Mouse (Mus musculus) embryonic facial prominence, embryonic 13.5 days (tissue): ENCODE data around the gene Uqcc3. TPM values are rescaled to one million over a fixed set of nuclear protein-coding genes. Genes with fewer than 3 reads are reported as not detected.
"Not testable (repeated sequence)": the region's sequence is repeated elsewhere in the genome, so short reads cannot be mapped to it uniquely, and the experiment has no call there.

Source experiments
- ATAC-seq: fragments of 200-750 bp; cut with Nextera tagmentation; 2 replicates; pipeline ENCODE4 v1.8.0; 2017; ENCODE audit warnings: low read depth; ENCODE audit not compliant: insufficient number of reproducible peaks, insufficient read depth, low FRiP score, low TSS enrichment
- H3K27ac ChIP-seq: fragments of 300-500 bp; sonication (generic); 2 replicates; pipeline ENCODE4 v1.5.1; 2015; ENCODE audit warnings: moderate library complexity, mild to moderate bottlenecking, inconsistent platforms
- H3K27me3 ChIP-seq: fragments of 300-500 bp; sonication (generic); 2 replicates; pipeline ENCODE4 v1.6.1; 2015; ENCODE audit warnings: mild to moderate bottlenecking, inconsistent platforms
- H3K36me3 ChIP-seq: fragments of 300-500 bp; sonication (generic); 2 replicates; pipeline ENCODE4 v1.6.1; 2015; ENCODE audit warnings: mild to moderate bottlenecking, inconsistent platforms
- H3K4me1 ChIP-seq: fragments of 300-500 bp; sonication (generic); 2 replicates; pipeline ENCODE4 v1.6.1; 2015; ENCODE audit warnings: inconsistent platforms
- H3K4me2 ChIP-seq: fragments of 300-500 bp; sonication (generic); 2 replicates; pipeline ENCODE4 v1.6.1; 2015; ENCODE audit warnings: moderate library complexity, mild to moderate bottlenecking, inconsistent platforms
- H3K4me3 ChIP-seq: fragments of 300-500 bp; sonication (generic); 2 replicates; pipeline ENCODE4 v1.5.1; 2015; ENCODE audit warnings: mild to moderate bottlenecking, inconsistent platforms
- H3K9ac ChIP-seq: fragments of 300-500 bp; sonication (generic); 2 replicates; pipeline ENCODE4 v1.6.1; 2015; ENCODE audit warnings: mild to moderate bottlenecking, inconsistent platforms
- H3K9me3 ChIP-seq: fragments of 300-500 bp; sonication (generic); 2 replicates; pipeline ENCODE4 v1.6.1; 2016; ENCODE audit warnings: inconsistent platforms
- WGBS: fragments of 180-500 bp; shearing (Covaris S2); methylation state at CpG from one replicate; pipeline ENCODE4 v1.1.7; 2015; ENCODE audit warnings: mixed read lengths; 5-methylcytosine and 5-hydroxymethylcytosine counted together
- polyA plus RNA-seq: library from polyadenylated mRNA; unstranded; fragments of >200 nt; fragmentation: Nextera tagmentation; extraction: Ambion mirVana; gene quantifications from 2 replicates; pipeline ENCODE4 v1.2.1, GENCODE M21; 2015

Gene Uqcc3
- polyA plus RNA-seq, 1 experiment from 2014 or later = 72.3 TPM

GRCm38 (mm10) chr19:8919000-8919399 is 38.3 kb upstream of the Uqcc3 start:
- Histone ChIP-seq H3K4me2 (no peak overlapping the region), H3K36me3 (peaks cover 36% of the 10 kb centered on the region), H3K9me3 (no peaks in the 10 kb centered on the region), H3K4me1 (peaks cover 17% of the 10 kb centered on the region), H3K27me3 (no peaks in the 10 kb centered on the region), H3K9ac (no peak overlapping the region), H3K4me3 (no peak overlapping the region), H3K27ac (no peak overlapping the region)
- 90% methylated on average over 3 of the region's 3 CpGs for WGBS
- ATAC-seq = no peak

DNA sequence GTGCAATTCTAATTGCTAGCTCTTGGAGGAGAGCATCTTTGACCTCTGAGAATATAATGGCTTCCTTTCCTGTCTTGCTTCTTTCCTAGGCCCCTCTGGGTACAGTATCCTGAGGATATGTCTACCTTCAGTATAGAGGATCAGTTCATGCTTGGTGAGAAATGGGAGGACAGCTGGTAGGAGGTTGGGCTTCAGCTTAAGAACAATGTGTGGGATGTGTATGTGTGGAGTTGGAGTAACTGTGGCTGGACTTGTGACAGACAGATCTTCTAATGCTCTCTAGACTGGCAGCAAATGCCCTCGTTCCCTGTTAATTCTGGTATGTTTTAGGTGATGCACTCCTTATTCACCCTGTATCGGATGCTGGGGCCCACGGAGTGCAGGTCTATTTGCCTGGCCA is 33.5 kb upstream of the Uqcc3 start:
- H3K27me3 ChIP-seq = no peaks in the 10 kb centered on the region
- 96% methylated on average over 3 of the region's 3 CpGs for WGBS
- H3K4me2 ChIP-seq = no peak overlapping the region
- no peak overlapping the region for H3K27ac ChIP-seq
- H3K4me1 ChIP-seq = no peaks in the 10 kb centered on the region
- H3K9ac ChIP-seq = no peak overlapping the region
- no peak overlapping the region for H3K4me3 ChIP-seq
- H3K9me3 ChIP-seq = no peaks in the 10 kb centered on the region
- peaks cover 80% of the 10 kb centered on the region for H3K36me3 ChIP-seq
- ATAC-seq = no peak

DNA sequence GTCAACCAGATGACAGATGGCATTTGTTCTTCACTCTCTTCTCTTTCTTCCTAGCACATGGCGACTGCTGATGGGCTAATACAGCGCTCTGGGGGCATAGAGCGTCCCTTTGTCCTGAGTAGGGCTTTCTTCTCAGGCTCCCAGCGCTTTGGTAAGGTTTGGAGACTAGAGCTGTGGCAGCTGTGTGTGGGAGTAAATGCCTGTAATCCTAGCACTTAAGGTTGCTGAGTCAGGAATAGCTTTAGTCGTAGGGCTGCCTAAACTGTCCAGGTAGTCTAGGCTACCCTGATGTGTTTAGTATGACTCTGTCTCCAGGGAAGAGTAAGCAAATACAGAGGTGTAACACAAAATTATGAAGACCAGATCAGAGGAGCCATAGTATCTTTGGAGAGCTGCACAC is 31.1 kb upstream of the Uqcc3 start:
- Histone ChIP-seq H3K4me3 (no peak overlapping the region), H3K9me3 (no peaks in the 10 kb centered on the region), H3K27ac (no peak overlapping the region), H3K4me2 (no peak overlapping the region), H3K9ac (no peak overlapping the region; the same call in 1 of the 2 replicates), H3K36me3 (peaks cover 100% of the 10 kb centered on the region), H3K27me3 (no peaks in the 10 kb centered on the region), H3K4me1 (no peaks in the 10 kb centered on the region)
- 90% methylated on average over 5 of the region's 5 CpGs for WGBS
- ATAC-seq = no peak

- H3K4me2 ChIP-seq = no peak overlapping the region
- WGBS = 89% methylated on average over 6 of the region's 6 CpGs
- H3K4me3 ChIP-seq = no peak overlapping the region
- no peak overlapping the region for H3K27ac ChIP-seq
- no peaks in the 10 kb centered on the region for H3K27me3 ChIP-seq
- H3K4me1 ChIP-seq = no peaks in the 10 kb centered on the region
- H3K9me3 ChIP-seq = no peaks in the 10 kb centered on the region
- H3K9ac ChIP-seq = 0 out of 2 replicates have a peak overlapping the region, but pooled peaks have one; percentile 32
- no peak for ATAC-seq
- peaks cover 96% of the 10 kb centered on the region for H3K36me3 ChIP-seq
Measured at GRCm38 (mm10) chr19:8908531-8908930, 27.8 kb upstream of the Uqcc3 start.

GRCm38 (mm10) chr19:8903412-8903811 is 22.7 kb upstream of the Uqcc3 start:
- H3K9me3 ChIP-seq = no peaks in the 10 kb centered on the region
- 91% methylated on average over 5 of the region's 5 CpGs for WGBS
- H3K36me3 ChIP-seq = peaks cover 60% of the 10 kb centered on the region

GRCm38 (mm10) chr19:8899079-8899478 is 18.4 kb upstream of the Uqcc3 start:
- H3K9ac ChIP-seq = peak overlapping the region; percentile 96
- H3K36me3 ChIP-seq = peaks cover 47% of the 10 kb centered on the region
- H3K9me3 ChIP-seq = no peaks in the 10 kb centered on the region
- 56% methylated on average over 3 of the region's 3 CpGs for WGBS
- peak overlapping the region; percentile 93 for H3K4me3 ChIP-seq
- no peak overlapping the region for H3K27ac ChIP-seq
- no peak for ATAC-seq
- peak overlapping the region; percentile 84 for H3K4me2 ChIP-seq
- H3K27me3 ChIP-seq = no peaks in the 10 kb centered on the region
- peaks cover 32% of the 10 kb centered on the region for H3K4me1 ChIP-seq

More at GRCm38 (mm10) chr19:8903412-8903811, 22.7 kb upstream of the Uqcc3 start:
- Histone ChIP-seq H3K27me3 (no peaks in the 10 kb centered on the region), H3K9ac (no peak overlapping the region), H3K27ac (no peak overlapping the region), H3K4me2 (no peak overlapping the region), H3K4me3 (no peak overlapping the region), H3K4me1 (peaks cover 10% of the 10 kb centered on the region)
- no peak for ATAC-seq

DNA sequence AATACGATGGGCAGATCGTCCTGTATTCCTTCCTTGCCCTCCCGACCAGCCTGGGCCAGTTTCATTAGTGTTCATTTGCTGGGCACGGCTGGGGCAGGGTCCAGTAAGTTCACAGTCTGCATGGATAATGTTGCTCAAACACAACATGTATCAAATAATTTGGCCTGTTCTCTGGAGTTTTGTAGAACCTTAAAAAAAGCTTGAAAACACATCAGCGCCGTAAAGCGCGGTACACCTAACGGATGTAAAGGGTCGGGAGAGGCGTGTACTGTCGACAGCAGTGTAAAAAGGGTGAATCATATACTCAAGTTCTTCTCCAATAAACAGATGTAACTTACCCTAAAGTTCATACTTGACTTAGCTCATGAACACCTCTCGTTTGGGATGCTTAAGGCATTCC is 17.9 kb upstream of the Uqcc3 start:
- Histone ChIP-seq H3K4me1 (peaks cover 37% of the 10 kb centered on the region), H3K4me3 (peak overlapping the region; percentile 93), H3K27ac (peak overlapping the region; percentile 90), H3K27me3 (no peaks in the 10 kb centered on the region), H3K9me3 (no peaks in the 10 kb centered on the region), H3K9ac (peak overlapping the region; percentile 96), H3K36me3 (peaks cover 43% of the 10 kb centered on the region), H3K4me2 (peak overlapping the region; percentile 84)
- 11% methylated on average over 13 of the region's 13 CpGs for WGBS
- no peak for ATAC-seq

DNA sequence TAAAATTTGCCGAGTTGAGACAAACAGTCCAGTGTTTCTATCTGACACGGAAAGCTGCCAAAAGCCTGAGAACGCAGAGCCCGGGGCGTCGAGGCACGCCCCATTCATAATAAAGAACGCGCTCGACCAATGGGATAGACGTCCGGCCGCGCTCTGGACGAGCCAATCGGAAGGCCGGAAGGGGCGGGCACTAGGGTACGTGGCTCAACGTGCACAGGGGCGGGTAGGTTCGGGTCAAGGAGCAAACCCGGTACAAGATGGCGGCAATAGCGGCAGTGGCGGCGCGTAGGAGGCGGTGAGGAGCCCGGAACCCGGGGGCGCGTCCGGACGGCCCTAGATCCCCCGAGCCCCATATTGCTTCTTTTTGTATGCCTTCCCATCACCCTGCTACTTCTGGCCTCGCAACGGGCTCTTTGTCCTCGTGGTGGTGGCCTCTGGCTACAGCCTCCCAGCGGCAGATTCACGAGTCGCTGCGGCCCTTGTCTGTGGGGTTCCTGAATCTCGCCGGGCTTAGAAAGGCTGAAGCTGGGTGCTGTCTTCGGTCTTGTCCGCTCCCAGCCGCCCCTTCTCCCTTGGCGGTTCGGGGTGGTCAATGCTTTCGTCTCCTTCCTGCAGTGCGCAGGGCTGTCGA is 17.3 kb upstream of the Uqcc3 start, which contains the start of gene Ganab:
TSS of gene Ganab (plus strand) at position 207 of the 631 bp plus-strand sequence.
- peak within 1 kb of the TSS; percentile 93 for H3K4me3 ChIP-seq
- peak within 1 kb of the TSS; percentile 84 for H3K4me2 ChIP-seq
- peaks cover 37% of the 10 kb centered on the region for H3K36me3 ChIP-seq
- peak within 1 kb of the TSS; percentile 90 for H3K27ac ChIP-seq
- peak within 1 kb of the TSS; percentile 96 for H3K9ac ChIP-seq
- ATAC-seq = peak; percentile 98
- peaks cover 39% of the 10 kb centered on the region for H3K4me1 ChIP-seq
- WGBS = under 1% methylated on average over 53 of the region's 53 CpGs
- no peaks in the 10 kb centered on the region for H3K27me3 ChIP-seq
- H3K9me3 ChIP-seq = no peaks in the 10 kb centered on the region

DNA sequence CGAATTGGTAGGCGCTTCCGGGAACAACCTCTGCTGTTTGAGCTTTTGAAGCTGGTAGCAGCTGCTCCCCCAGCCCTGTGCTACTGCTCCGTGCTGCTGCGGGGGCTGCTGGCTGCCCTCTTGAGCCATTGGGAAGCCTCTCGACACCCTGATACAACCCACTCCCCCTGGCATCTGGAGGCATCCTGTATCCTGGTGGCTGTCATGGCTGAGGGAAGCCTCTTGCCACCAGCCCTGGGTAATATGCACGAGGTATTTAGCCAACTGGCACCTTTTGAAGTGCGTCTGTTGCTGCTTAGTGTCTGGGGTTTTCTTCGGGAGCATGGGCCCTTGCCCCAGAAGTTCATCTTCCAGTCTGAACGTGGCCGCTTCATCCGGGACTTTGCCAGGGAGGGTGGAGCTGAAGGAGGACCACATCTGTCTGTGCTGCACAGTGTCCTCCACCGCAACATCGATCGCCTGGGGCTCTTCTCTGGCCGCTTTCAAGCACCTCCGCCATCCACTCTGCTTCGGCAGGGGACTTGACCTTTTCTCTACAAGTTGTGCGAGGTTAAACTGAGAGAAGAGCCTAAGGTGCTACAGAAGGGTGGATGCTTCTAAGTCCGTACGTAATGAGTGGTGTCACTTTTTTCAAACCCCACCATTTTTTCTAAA is 16.6 kb upstream of the Uqcc3 start:
- not testable (repeated sequence) for H3K9me3 ChIP-seq, H3K27me3 ChIP-seq
- H3K36me3 ChIP-seq = peaks cover 33% of the 10 kb centered on the region
- H3K4me3 ChIP-seq = peak overlapping the region; percentile 93
- H3K9ac ChIP-seq = peak overlapping the region; percentile 74
- peak; percentile 23; the same call in 1 of the 2 replicates for ATAC-seq
- WGBS = 21% methylated on average over 21 of the region's 21 CpGs
- H3K4me1 ChIP-seq = peaks cover 39% of the 10 kb centered on the region
- H3K4me2 ChIP-seq = peak overlapping the region; percentile 84
- peak overlapping the region; percentile 90 for H3K27ac ChIP-seq

DNA sequence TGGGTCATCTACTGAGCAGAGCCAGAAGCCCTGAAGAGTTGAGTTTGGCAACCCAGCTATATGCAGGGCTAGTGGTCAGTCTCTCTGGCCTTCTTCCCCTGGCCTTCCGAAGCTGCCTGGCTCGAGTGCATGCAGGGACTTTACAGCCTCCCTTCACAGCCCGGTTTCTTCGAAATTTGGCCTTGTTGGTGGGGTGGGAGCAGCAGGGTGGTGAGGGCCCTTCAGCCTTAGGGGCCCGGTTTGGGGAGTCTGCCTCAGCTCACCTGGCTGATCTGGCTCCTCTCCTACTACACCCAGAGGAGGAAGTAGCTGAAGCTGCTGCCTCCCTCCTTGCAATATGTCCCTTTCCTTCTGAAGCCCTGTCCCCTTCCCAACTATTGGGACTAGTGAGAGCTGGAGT is 15.5 kb upstream of the Uqcc3 start:
- not testable (repeated sequence) for H3K27me3 ChIP-seq, ATAC-seq, H3K9me3 ChIP-seq, H3K27ac ChIP-seq, H3K4me2 ChIP-seq
- 0 out of 2 replicates have a peak overlapping the region, but pooled peaks have one; percentile 93 for H3K4me3 ChIP-seq
- peak overlapping the region; percentile 74 for H3K9ac ChIP-seq
- peaks cover 39% of the 10 kb centered on the region for H3K4me1 ChIP-seq
- WGBS = 91% methylated on average over 5 of the region's 5 CpGs
- peaks cover 34% of the 10 kb centered on the region for H3K36me3 ChIP-seq

- Histone ChIP-seq H3K27ac (no peak overlapping the region), H3K9ac (no peak overlapping the region), H3K36me3 (peaks cover 40% of the 10 kb centered on the region), H3K4me2 (no peak overlapping the region), H3K4me1 (peaks cover 39% of the 10 kb centered on the region), H3K4me3 (no peak overlapping the region), H3K9me3 (no peaks in the 10 kb centered on the region), H3K27me3 (no peaks in the 10 kb centered on the region)
- ATAC-seq = no peak
- 89% methylated on average over 9 of the region's 9 CpGs for WGBS
Measured at GRCm38 (mm10) chr19:8895397-8895960, 14.8 kb upstream of the Uqcc3 start.
